Mouse (Mus musculus) hindbrain, embryonic 13.5 days (tissue): ENCODE results near the gene Acot10. TPM values are rescaled to one million over a fixed set of nuclear protein-coding genes. Genes with fewer than 3 reads are reported as not detected.

Experiments
- polyA plus RNA-seq: library from polyadenylated mRNA; unstranded; fragments of >200 nt; fragmentation: Nextera tagmentation; extraction: Ambion mirVana; gene quantifications from 2 replicates; pipeline ENCODE4 v1.2.1, GENCODE M21; 2015

Acot10 gene
- polyA plus RNA-seq, 1 experiment from 2014 or later = 0.61 TPM

Other genes with a start within 250 kb of the Acot10 start
- 4.6 and 4.9 TPM in 2 replicates for gene Cdh12, start 217.5 kb downstream of the Acot10 start, polyA plus RNA-seq